Mouse (Mus musculus) megakaryocyte, adult 5-6 weeks (primary cell): ENCODE data around the gene Prss46. TPM values are rescaled to one million over a fixed set of nuclear protein-coding genes. Genes with fewer than 3 reads are reported as not detected.
A peak's percentile ranks its signal among the peaks of the same experiment; 100 is the strongest.

Experiments used
- ATAC-seq: 2 replicates; pipeline ENCODE4 v1.8.0; 2016; ENCODE audit warnings: mild to moderate bottlenecking, inconsistent platforms; ENCODE audit not compliant: poor library complexity, severe bottlenecking
- total RNA-seq, 2 experiments: library from RNA; stranded (forward) in 1 of 2; stranded (reverse) in 1 of 2; fragments of 153-499, 151-499 nt in 1 of 2; fragments of 221-1000, 200-1000 nt in 1 of 2; gene quantifications; 2 replicates each; pipeline versions ENCODE4 v1.2.3 to v1.2.4; 2015 to 2017

The Prss46 gene
- total RNA-seq, 2 experiments from 2014 or later = not detected

- ATAC-seq = no peak
Measured at GRCm38 (mm10) chr9:110895507-110895906, 51.2 kb downstream of the Prss46 start.

GRCm38 (mm10) chr9:110895994-110896393 lies 51.7 kb downstream of the Prss46 start:
- no peak for ATAC-seq

- peak; percentile 26; the same call in 1 of the 2 replicates for ATAC-seq
Measured at GRCm38 (mm10) chr9:110896595-110896994, 52.3 kb downstream of the Prss46 start.

GRCm38 (mm10) chr9:110899451-110900008 lies 55.2 kb downstream of the Prss46 start:
- no peak for ATAC-seq

- ATAC-seq = no peak
Measured at GRCm38 (mm10) chr9:110901204-110901603, 56.9 kb downstream of the Prss46 start.

GRCm38 (mm10) chr9:110902271-110902670 lies 58.0 kb downstream of the Prss46 start:
- ATAC-seq = no peak

Other genes with a start within 250 kb of the Prss46 start
- 4.6 and 5.2 TPM in 2 replicates for gene Nradd, start 220.1 kb upstream of the Prss46 start, total RNA-seq (2015)
- 2.0 and 3.5 TPM in 2 replicates for gene Nradd, start 220.1 kb upstream of the Prss46 start, total RNA-seq (2017)
- 42.1 and 52.5 TPM in 2 replicates for gene Nbeal2, start 190.3 kb upstream of the Prss46 start, total RNA-seq (2015)
- gene Nbeal2, start 190.3 kb upstream of the Prss46 start, total RNA-seq (2017) = 29.1 and 35.9 TPM in 2 replicates
- gene Ccdc12, start 188.0 kb upstream of the Prss46 start, total RNA-seq (2015) = 204 and 210 TPM in 2 replicates
- gene Ccdc12, start 188.0 kb upstream of the Prss46 start, total RNA-seq (2017) = 165 and 180 TPM in 2 replicates
- not detected in 2 replicates for gene Myl3, start 102.6 kb upstream of the Prss46 start, total RNA-seq (2015)
- not detected in 2 replicates for gene Myl3, start 102.6 kb upstream of the Prss46 start, total RNA-seq (2017)
- gene Pth1r, start 97.4 kb upstream of the Prss46 start, total RNA-seq (2015) = not detected in 2 replicates
- gene Pth1r, start 97.4 kb upstream of the Prss46 start, total RNA-seq (2017) = 0.77 TPM in 1 of 2 replicates, not detected in the other
- gene Prss42, start 46.3 kb upstream of the Prss46 start, total RNA-seq (2015) = not detected in 2 replicates
- not detected in 2 replicates for gene Prss42, start 46.3 kb upstream of the Prss46 start, total RNA-seq (2017)
- gene Prss44, start 30.5 kb upstream of the Prss46 start, total RNA-seq (2015) = not detected in 2 replicates
- not detected in 2 replicates for gene Prss44, start 30.5 kb upstream of the Prss46 start, total RNA-seq (2017)
- not detected in 2 replicates for gene Prss43, start 17.8 kb upstream of the Prss46 start, total RNA-seq (2015)
- not detected in 2 replicates for gene Prss43, start 17.8 kb upstream of the Prss46 start, total RNA-seq (2017)
- not detected in 2 replicates for gene Prss45, start 9.9 kb upstream of the Prss46 start, total RNA-seq (2015)
- gene Prss45, start 9.9 kb upstream of the Prss46 start, total RNA-seq (2017) = not detected in 2 replicates
- 1.0 TPM in 1 of 2 replicates, not detected in the other for gene Prss50, start 13.5 kb downstream of the Prss46 start, total RNA-seq (2015)
- 0.15 TPM in 1 of 2 replicates, not detected in the other for gene Prss50, start 13.5 kb downstream of the Prss46 start, total RNA-seq (2017)
- gene Als2cl, start 35.4 kb downstream of the Prss46 start, total RNA-seq (2015) = 0.29 and 0.48 TPM in 2 replicates
- gene Als2cl, start 35.4 kb downstream of the Prss46 start, total RNA-seq (2017) = 0.61 and 2.9 TPM in 2 replicates
- gene Tmie, start 35.6 kb downstream of the Prss46 start, total RNA-seq (2015) = 0.05 TPM in 1 of 2 replicates, not detected in the other
- gene Tmie, start 35.6 kb downstream of the Prss46 start, total RNA-seq (2017) = not detected in 2 replicates
- gene Fam240a, start 72.4 kb downstream of the Prss46 start, total RNA-seq (2015) = not detected in 2 replicates
- gene Fam240a, start 72.4 kb downstream of the Prss46 start, total RNA-seq (2017) = not detected in 2 replicates
- not detected in 2 replicates for gene Tdgf1, start 101.7 kb downstream of the Prss46 start, total RNA-seq (2015)
- not detected in 2 replicates for gene Tdgf1, start 101.7 kb downstream of the Prss46 start, total RNA-seq (2017)
- gene Lrrc2, start 107.0 kb downstream of the Prss46 start, total RNA-seq (2015) = not detected in 2 replicates
- gene Lrrc2, start 107.0 kb downstream of the Prss46 start, total RNA-seq (2017) = 0.04 TPM in 1 of 2 replicates, not detected in the other
- gene Rtp3, start 146.1 kb downstream of the Prss46 start, total RNA-seq (2015) = not detected in 2 replicates
- not detected in 2 replicates for gene Rtp3, start 146.1 kb downstream of the Prss46 start, total RNA-seq (2017)
- gene Ltf, start 174.8 kb downstream of the Prss46 start, total RNA-seq (2015) = 1,347 and 1,763 TPM in 2 replicates
- gene Ltf, start 174.8 kb downstream of the Prss46 start, total RNA-seq (2017) = 1,568 and 2,380 TPM in 2 replicates
- 3.7 and 8.9 TPM in 2 replicates for gene Ccrl2, start 213.0 kb downstream of the Prss46 start, total RNA-seq (2015)
- gene Ccrl2, start 213.0 kb downstream of the Prss46 start, total RNA-seq (2017) = 4.3 and 11.1 TPM in 2 replicates